Mouse (Mus musculus) midbrain, embryonic 12.5 days (tissue): ENCODE measurements around the gene Rnf215. TPM values are rescaled to one million over a fixed set of nuclear protein-coding genes. Genes with fewer than 3 reads are reported as not detected.
A peak's percentile ranks its signal among the peaks of the same experiment; 100 is the strongest.
"Not testable (repeated sequence)": the region's sequence is repeated elsewhere in the genome, so short reads cannot be mapped to it uniquely, and the experiment has no call there.

ENCODE experiments used
- ATAC-seq: fragments of 200-750 bp; cut with Nextera tagmentation; 2 replicates; pipeline ENCODE4 v1.8.0; 2017; ENCODE audit warnings: low read depth, moderate TSS enrichment, moderate library complexity; ENCODE audit not compliant: low FRiP score
- H3K27ac ChIP-seq: fragments of 300-500 bp; sonication (generic); replicated peaks from 2 replicates; pipeline ENCODE4 v1.5.1; 2016; ENCODE audit warnings: mild to moderate bottlenecking
- H3K27me3 ChIP-seq: fragments of 300-500 bp; sonication (generic); 2 replicates; pipeline ENCODE4 v1.6.1; 2016; ENCODE audit warnings: mild to moderate bottlenecking
- H3K36me3 ChIP-seq: fragments of 300-500 bp; sonication (generic); 2 replicates; pipeline ENCODE4 v1.6.1; 2016
- H3K4me1 ChIP-seq: fragments of 300-500 bp; sonication (generic); 2 replicates; pipeline ENCODE4 v1.6.1; 2016
- H3K4me2 ChIP-seq: fragments of 300-500 bp; sonication (generic); replicated peaks from 2 replicates; pipeline ENCODE4 v1.6.1; 2016; ENCODE audit warnings: mild to moderate bottlenecking, moderate library complexity
- H3K4me3 ChIP-seq: fragments of 300-500 bp; sonication (generic); 2 replicates; pipeline ENCODE4 v1.5.1; 2016; ENCODE audit warnings: mild to moderate bottlenecking
- H3K9ac ChIP-seq: fragments of 300-500 bp; sonication (generic); replicated peaks from 2 replicates; pipeline ENCODE4 v1.6.1; 2016; ENCODE audit warnings: mild to moderate bottlenecking, moderate library complexity
- H3K9me3 ChIP-seq: fragments of 300-500 bp; sonication (generic); 2 replicates; pipeline ENCODE4 v1.6.1; 2016; ENCODE audit warnings: mild to moderate bottlenecking
- WGBS: fragments of 180-500 bp; shearing (Covaris S2); methylation state at CpG from one replicate; pipeline ENCODE4 v1.1.7; 2016; 5-methylcytosine and 5-hydroxymethylcytosine counted together
- microRNA-seq: library from miRNA; unstranded; fragments of <30 nt; microRNA quantifications from one replicate; pipeline ENCODE4, GENCODE M21; 2017
- polyA plus RNA-seq: library from polyadenylated mRNA; unstranded; fragments of >200 nt; fragmentation: Nextera tagmentation; extraction: Ambion mirVana; gene quantifications from 2 replicates; pipeline ENCODE4 v1.2.1, GENCODE M21; 2016

Gene Rnf215
- polyA plus RNA-seq, 1 experiment from 2014 or later, result 36.8 TPM

GRCm38 (mm10) chr11:4185480-4185879, 50.5 kb downstream of the Rnf215 start:
- 93% methylated on average over 6 of the region's 6 CpGs for WGBS
- H3K9me3 ChIP-seq, H3K9ac ChIP-seq, H3K4me3 ChIP-seq, H3K27me3 ChIP-seq, ATAC-seq, H3K27ac ChIP-seq, H3K4me2 ChIP-seq: not testable (repeated sequence)
- Histone ChIP-seq H3K4me1 (peaks cover 19% of the 10 kb centered on the region), H3K36me3 (peaks cover 26% of the 10 kb centered on the region)

DNA sequence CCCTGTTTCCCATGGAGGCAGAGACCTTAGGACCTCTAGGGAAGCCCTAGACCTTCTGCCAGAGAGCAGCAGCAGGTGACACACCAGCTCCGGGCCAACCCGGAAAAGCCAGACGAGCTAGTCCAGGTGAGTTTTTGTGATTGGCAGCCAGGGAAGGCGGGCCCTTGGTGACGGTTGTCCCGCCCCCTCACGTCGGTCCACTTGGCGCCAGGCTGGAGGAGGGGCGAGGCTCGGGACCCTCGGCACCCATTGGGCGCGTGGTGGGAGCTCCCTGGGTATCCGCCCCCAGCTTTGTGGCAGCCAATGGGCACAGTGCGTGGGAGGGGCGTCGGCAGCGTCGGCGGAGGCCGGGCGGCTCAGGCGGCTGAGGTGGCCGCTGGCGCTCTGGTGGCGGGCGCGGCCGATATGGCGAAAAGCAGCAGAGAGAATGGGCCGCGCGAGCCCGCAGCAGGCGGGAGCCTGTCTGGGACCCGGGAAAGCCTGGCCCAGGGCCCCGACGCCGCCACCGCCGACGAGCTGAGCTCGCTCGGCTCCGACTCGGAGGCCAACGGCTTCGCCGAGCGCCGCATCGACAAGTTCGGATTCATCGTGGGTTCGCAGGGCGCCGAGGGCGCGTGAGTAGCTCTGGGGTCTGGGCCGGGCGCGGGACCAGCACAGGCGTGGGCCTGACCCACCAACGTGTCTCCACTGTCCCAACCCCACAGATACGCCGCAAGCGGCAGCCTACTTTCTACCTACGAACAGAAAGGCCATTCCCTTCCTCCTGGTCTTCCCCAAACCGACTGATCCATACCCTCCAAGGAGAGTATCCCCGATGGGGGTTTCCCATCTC, 51.7 kb downstream of the Rnf215 start, which contains the start of gene Tbc1d10a:
Gene Tbc1d10a (plus strand): TSS at position 304 of the 832 bp plus-strand sequence.
- ATAC-seq, result peak; percentile 100
- H3K27ac ChIP-seq, result no peak within 1 kb of the TSS

GRCm38 (mm10) chr11:4187318-4187700, 52.3 kb downstream of the Rnf215 start:
- H3K9me3 ChIP-seq, result no peaks in the 10 kb centered on the region
- WGBS, result 19% methylated on average over 9 of the region's 9 CpGs
- H3K4me2 ChIP-seq, result peak overlapping the region; percentile 91
- peaks cover 9% of the 10 kb centered on the region for H3K36me3 ChIP-seq
- no peaks in the 10 kb centered on the region for H3K27me3 ChIP-seq
- ATAC-seq, result peak; percentile 2
- peaks cover 19% of the 10 kb centered on the region for H3K4me1 ChIP-seq
- peak overlapping the region; percentile 77 for H3K9ac ChIP-seq
- H3K4me3 ChIP-seq, result peak overlapping the region; percentile 72
- no peak overlapping the region for H3K27ac ChIP-seq

More for the DNA sequence above, 51.7 kb downstream of the Rnf215 start, which contains the start of gene Tbc1d10a:
- no peaks in the 10 kb centered on the region for H3K27me3 ChIP-seq
- under 1% methylated on average over 51 of the region's 71 CpGs for WGBS
- H3K4me3 ChIP-seq, result peak within 1 kb of the TSS; percentile 72
- H3K4me2 ChIP-seq, result peak within 1 kb of the TSS; percentile 91
- peaks cover 14% of the 10 kb centered on the region for H3K36me3 ChIP-seq
- H3K9me3 ChIP-seq, result no peaks in the 10 kb centered on the region
- peak within 1 kb of the TSS; percentile 77 for H3K9ac ChIP-seq
- H3K4me1 ChIP-seq, result peaks cover 19% of the 10 kb centered on the region

- 92% methylated on average over 6 of the region's 6 CpGs for WGBS
- no peaks in the 10 kb centered on the region for H3K9me3 ChIP-seq
- no peaks in the 10 kb centered on the region for H3K27me3 ChIP-seq
- no peak overlapping the region for H3K27ac ChIP-seq
- no peak for ATAC-seq
- no peak overlapping the region for H3K4me3 ChIP-seq
- no peak overlapping the region for H3K4me2 ChIP-seq
- H3K9ac ChIP-seq, result no peak overlapping the region
- peaks cover 19% of the 10 kb centered on the region for H3K4me1 ChIP-seq
- no peaks in the 10 kb centered on the region for H3K36me3 ChIP-seq
These were observed 54.2 kb downstream of the Rnf215 start for GRCm38 (mm10) chr11:4189182-4189581.

DNA sequence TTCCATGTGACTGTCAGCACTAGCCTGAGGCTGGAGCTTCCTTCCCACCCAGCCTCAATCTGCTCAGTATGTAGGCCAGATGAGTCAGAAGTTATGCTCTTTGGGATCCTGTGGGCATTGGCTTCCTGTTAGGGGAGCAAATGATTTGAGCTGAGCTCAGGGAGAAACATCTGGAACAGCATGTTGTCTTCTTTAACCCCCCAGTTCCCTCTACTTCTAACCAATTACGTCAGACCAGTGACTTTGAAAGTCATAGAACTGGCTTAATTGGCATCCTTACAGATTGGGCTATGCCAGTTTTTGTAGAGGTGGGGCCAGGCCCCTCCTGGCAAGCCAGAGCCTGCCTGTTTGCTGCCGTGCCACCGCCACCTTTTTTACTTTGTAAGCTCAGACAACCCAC, 55.7 kb downstream of the Rnf215 start:
- Histone ChIP-seq H3K4me2 (no peak overlapping the region), H3K36me3 (no peaks in the 10 kb centered on the region), H3K9me3 (no peaks in the 10 kb centered on the region), H3K9ac (no peak overlapping the region), H3K4me1 (peaks cover 19% of the 10 kb centered on the region), H3K27ac (no peak overlapping the region), H3K27me3 (no peaks in the 10 kb centered on the region), H3K4me3 (no peak overlapping the region)
- no peak for ATAC-seq
- WGBS, result 91% methylated on average over 3 of the region's 3 CpGs

Small RNA genes lying within 50 kb of the gene (microRNA-seq; reads per million reads assigned to microRNA genes)
- 9.1 reads per million, percentile 25 among the genes with 10 or more reads in this experiment for gene Mir3060

Other genes starting within 250 kb of the Rnf215 start
- 0.74 and 1.1 TPM in 2 replicates for gene 4921536K21Rik, start 240.1 kb upstream of the Rnf215 start, polyA plus RNA-seq
- 29.4 and 29.9 TPM in 2 replicates for gene Dusp18, start 240.0 kb upstream of the Rnf215 start, polyA plus RNA-seq
- 6.7 and 7.8 TPM in 2 replicates for gene Slc35e4, start 220.5 kb upstream of the Rnf215 start, polyA plus RNA-seq
- 23.2 and 27.0 TPM in 2 replicates for gene Tcn2, start 203.0 kb upstream of the Rnf215 start, polyA plus RNA-seq
- gene Pes1, start 171.2 kb upstream of the Rnf215 start, polyA plus RNA-seq, result 71.2 and 75.3 TPM in 2 replicates
- gene 4930556J24Rik, start 158.4 kb upstream of the Rnf215 start, polyA plus RNA-seq, result 0.20 and 0.26 TPM in 2 replicates
- gene Gal3st1, start 151.6 kb upstream of the Rnf215 start, polyA plus RNA-seq, result 0.65 and 0.80 TPM in 2 replicates
- gene Sec14l4, start 103.7 kb upstream of the Rnf215 start, polyA plus RNA-seq, result not detected in 2 replicates
- not detected in 2 replicates for gene Sec14l3, start 70.4 kb upstream of the Rnf215 start, polyA plus RNA-seq
- gene Mtfp1, start 39.8 kb upstream of the Rnf215 start, polyA plus RNA-seq, result 5.3 and 5.9 TPM in 2 replicates
- gene Sec14l2, start 11.8 kb upstream of the Rnf215 start, polyA plus RNA-seq, result 3.0 and 3.2 TPM in 2 replicates
- 8.1 and 9.8 TPM in 2 replicates for gene Ccdc157, start 25.1 kb downstream of the Rnf215 start, polyA plus RNA-seq
- 83.3 and 85.2 TPM in 2 replicates for gene Sf3a1, start 25.1 kb downstream of the Rnf215 start, polyA plus RNA-seq
- gene Tbc1d10a, start 51.6 kb downstream of the Rnf215 start, polyA plus RNA-seq, result 27.5 and 28.7 TPM in 2 replicates
- gene Castor1, start 83.0 kb downstream of the Rnf215 start, polyA plus RNA-seq, result 2.1 and 2.9 TPM in 2 replicates
- gene Osm, start 101.2 kb downstream of the Rnf215 start, polyA plus RNA-seq, result not detected in 2 replicates
- 0.05 TPM in 1 of 2 replicates, not detected in the other for gene Lif, start 122.4 kb downstream of the Rnf215 start, polyA plus RNA-seq